Mouse (Mus musculus): ENCODE measurements around the gene Anks1.
"Not testable (repeated sequence)": the region's sequence is repeated elsewhere in the genome, so short reads cannot be mapped to it uniquely, and the experiment has no call there.

Gene Anks1

DNA sequence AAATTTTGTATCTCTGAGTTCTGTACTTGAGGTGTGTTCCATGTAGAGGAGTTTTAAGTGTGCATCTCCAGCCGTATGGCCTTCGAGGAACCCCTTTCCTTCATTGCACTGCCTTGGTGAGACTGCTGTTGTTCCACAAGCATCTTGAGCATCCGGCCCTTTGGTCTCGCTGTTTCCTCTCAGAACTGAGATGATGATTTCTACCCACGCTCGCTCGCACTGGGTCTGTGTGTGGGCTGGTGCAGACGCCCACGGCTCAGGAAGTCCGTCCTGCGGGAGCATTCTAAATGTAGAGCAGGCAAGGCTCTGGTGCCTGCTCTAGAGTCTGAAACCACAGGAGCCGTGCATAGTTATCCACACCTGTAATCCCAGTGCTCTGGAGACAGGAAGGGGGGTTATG is 88.1 kb downstream of the Anks1 start:
- no peak for DNase-seq (ENCODE audit: low spot score)

DNA sequence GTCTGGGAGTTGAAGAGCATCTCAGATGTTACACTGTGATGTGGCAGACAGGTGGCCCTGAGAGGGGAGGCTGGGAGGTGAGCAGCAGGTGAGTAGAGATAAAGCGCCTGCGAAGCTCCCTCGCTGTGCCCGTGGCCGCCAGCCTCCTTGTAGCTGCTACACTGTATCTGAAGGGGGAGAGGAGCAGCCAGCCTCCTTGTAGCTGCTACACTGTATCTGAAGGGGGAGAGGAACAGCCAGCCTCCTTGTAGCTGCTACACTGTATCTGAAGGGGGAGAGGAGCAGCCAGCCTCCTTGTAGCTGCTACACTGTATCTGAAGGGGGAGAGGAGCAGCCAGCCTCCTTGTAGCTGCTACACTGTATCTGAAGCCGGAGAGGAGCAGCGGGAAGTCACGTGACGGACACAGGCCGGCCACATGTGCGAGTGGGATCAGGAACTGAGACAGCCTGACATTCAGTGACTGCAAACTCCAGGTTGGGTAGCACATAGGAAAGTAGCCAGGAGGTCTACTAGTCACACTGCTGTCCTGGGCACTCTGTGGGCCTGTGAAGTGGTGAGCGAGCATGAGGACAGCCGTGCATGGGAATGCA is 90.7 kb downstream of the Anks1 start:
- DNase-seq (ENCODE audit: low spot score): not testable (repeated sequence)

DNA sequence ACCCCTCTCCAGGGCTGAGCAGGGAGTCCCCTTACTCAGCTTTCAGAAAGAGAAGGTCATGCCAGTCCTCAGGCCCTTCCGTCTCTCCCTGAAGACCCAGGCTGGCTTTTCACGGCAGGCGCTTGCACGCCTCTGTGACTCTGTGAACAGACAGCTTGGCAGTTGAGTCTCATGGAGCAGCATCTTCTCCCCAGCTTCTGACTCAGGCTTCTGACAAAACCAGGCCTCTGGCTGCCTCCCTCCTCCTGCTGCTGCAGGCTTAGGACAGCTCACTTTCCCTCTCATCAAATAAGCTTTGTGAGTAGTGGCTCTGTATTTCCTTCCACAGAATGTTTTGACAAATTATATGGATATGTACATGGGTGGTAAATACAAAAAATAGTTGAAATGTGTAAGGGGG is 91.3 kb downstream of the Anks1 start:
- no peak for DNase-seq (ENCODE audit: low spot score)

DNA sequence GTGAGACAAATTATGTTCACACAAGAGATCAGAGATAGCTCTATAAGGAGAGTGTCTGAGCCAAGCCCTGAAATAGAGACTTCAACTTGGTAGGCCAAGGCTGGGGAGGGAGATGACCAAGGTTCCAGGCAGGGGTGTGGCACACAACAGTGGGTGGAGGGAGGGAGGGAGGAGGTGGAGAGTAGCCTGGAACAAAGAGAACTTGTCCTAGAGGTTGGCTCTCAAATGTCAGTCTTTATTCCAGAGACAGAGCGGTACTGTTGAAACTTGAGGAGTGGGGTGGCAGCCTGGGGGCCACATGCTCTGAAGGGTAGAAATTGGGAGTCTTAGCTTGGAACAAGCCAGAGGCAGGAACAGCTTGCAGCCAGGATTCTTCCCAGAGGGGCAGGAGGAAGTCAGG is 91.7 kb downstream of the Anks1 start:
- no peak for DNase-seq (ENCODE audit: low spot score)

DNA sequence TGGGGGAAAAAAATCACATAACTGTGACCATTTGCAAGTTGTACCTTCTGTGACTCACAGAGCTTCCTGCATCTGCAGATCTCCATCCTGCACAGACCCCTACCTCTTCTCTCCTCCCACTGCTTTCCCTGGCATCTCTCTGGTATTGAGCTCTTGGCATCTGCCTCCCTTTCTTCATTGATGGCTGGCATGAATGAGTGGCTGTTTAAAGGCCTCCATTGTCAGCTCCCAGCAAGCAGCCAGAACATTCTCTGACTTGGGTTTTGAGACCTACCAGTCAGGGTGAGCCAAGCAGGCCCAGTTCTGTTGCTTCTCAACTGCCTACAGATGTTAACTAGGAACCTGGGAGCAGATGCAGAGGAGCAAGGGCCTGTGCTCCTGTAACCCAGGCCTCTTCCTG is 96.3 kb downstream of the Anks1 start:
- DNase-seq (ENCODE audit: low spot score): no peak

DNA sequence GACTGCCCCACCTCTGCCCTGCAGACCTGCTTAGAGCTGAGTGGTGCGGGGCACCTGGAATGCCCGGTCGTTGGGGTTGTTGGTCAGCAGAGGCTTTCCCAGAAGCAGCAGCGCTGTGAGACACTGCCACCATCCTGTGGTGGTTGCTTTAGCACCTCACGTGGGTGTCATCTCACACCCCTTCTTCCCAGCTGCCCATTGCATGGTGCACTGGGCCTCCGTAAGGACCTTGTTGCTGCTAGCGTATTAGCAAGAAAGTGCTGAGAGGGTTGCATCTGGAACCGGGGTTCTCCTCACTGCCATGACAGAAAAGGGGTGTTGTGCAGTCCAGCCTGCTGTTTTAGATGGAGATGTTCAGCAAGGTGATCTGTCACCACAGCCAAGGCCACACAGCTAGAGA is 97.1 kb downstream of the Anks1 start:
- no peak for DNase-seq (ENCODE audit: low spot score)

DNA sequence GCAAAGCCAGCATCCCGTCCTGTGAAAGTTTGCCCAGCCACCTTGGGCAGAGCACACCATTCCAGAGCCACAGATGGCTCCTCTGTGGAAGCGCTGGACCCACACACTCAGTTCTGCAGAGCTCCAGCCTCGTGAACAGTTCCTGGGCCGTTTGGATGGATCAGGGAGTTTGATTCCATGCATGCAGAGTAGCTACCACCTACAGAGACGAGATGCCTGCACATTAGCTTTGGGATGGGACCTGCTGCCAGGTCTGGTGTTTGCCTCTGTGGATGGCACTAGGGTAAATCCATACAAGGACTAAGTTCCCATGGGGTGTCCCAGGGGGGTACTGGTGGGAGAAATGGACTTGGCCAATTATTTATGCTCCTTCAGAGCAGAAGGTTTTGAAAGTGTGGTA is 97.5 kb downstream of the Anks1 start:
- no peak for DNase-seq (ENCODE audit: low spot score)

DNA sequence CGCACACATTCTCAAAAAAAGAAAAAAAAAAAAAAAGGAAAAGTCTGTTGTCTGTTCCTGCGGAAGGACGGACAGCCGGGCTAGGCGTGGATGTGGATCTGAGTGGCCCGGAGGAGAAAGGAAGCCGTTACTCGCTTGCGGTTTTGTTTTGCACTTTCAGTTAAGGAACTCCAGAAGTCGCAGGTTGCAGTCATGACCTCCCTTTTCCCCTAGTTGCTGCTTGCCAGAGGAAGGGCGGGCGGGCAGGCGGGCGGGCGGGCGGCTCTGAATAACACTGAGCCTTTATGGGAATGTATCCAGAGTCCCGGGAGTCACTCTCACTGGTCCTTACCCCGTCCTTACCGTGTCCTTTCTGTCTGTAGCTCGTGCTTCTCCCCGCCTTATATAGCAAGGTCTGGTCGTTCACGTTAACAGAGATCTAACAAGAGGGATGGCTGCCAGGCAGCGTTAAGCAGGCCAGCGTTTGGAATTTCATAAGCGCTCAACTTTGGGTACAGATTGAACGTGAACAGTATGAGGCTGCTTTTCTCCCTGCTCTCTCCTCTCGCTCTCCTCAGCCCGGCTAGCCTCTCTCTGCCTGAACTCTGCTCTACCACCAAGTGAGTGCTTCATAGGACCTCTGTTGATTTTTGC is 98.2 kb downstream of the Anks1 start:
- DNase-seq (ENCODE audit: low spot score): no peak

DNA sequence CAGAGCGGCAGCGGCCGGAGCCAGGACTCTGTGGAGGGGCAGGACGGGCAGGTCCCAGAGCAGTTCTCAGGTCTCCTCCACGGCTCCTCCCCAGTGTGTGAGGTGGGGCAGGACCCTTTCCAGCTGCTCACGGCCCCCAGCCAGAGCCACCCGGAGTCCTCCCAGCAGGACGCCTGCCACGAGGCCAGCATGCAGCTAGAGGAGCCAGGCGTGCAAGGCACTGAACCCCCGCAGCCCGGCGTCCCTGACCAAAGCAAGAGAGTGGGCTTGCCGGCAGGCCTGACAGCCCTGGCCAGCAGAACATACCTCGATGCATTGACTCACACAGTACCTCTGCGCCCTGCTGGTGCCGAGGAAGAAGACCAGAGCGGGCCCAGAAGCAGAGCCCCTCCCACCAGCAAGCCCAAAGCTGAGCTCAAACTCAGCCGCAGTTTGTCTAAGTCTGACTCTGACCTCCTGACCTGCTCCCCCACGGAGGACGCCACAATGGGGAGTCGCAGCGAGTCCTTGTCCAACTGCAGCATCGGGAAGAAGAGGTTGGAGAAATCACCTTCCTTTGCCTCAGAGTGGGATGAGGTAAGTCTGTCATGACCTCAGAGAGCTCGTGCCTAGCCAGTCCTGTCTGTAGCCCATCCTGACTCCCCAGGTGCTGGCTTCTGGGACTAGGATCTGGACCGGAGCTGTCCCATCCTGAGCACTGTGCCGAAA is 98.9 kb downstream of the Anks1 start:
- DNase-seq (ENCODE audit: low spot score): no peak

DNA sequence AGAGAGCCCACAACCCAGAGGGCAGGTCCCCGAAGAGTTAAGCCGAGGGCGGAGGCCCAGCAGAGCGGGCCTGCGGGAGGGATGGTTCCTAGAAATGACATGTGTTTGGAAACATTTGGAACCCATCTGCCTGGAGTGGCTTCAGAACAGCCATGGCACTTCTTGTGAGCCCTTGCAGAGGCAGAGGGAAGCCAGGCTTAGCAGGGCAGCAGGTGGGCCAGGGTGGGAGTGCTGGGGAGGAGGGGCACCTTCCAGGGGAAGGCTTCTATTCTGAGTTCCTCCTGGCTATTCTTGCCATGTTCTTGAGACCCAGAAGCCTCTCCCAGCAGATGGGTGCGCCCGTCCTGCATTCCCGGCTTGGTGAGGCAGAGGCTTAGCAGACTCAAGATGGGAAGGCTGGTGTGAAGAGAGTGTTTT is 99.5 kb downstream of the Anks1 start:
- no peak for DNase-seq (ENCODE audit: low spot score)

DNA sequence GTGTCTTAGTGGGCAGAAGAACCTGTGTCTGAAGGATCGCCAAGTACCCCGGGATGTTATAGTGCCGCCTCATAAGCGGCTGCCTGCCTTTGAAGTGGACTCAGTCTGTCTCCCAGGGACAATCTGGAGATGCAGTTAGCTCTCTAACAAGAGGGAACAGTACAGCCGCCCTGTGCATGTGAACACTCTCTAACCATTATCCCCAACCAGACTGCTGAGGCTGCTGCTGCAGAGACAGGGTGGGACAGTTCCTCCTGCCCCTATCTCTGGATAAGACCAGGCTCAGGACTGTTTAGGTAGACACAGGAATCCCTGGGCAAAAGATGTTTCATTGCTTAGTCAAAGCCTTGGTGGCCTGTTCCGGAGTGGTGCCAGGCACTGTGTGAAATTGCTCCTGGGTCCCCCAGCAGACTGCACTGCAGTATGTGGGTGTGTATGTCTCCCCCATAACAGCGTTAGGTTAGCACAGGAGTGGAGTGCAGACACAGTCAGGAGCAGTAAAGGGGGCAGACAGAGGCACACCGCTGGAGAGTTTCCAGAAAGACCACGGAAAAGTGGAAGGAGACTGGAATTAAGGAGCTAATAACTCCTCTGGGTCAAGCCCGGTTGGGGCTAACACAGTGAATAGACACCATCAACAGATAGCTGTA is 100.1 kb downstream of the Anks1 start:
- DNase-seq (ENCODE audit: low spot score): no peak

DNA sequence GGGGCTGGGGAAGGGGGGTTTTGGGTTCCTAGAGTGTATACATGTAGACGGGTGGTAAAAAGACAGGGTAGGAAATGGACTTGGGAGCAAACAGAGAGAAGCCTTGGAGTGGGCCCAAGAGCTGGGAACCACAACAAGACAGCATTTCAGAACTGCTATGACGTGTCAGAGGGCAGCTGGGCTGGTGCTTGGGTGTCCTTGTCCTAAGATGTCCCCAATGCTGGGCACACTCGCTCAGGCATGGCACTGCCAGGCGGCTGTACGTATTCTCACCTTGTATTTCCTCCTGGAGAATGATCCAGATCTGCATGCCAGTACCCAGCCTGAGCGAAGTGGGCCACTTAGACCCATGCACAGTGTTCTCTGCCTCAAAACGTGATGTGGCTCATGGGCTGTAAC is 100.6 kb downstream of the Anks1 start:
- no peak for DNase-seq (ENCODE audit: low spot score)

DNA sequence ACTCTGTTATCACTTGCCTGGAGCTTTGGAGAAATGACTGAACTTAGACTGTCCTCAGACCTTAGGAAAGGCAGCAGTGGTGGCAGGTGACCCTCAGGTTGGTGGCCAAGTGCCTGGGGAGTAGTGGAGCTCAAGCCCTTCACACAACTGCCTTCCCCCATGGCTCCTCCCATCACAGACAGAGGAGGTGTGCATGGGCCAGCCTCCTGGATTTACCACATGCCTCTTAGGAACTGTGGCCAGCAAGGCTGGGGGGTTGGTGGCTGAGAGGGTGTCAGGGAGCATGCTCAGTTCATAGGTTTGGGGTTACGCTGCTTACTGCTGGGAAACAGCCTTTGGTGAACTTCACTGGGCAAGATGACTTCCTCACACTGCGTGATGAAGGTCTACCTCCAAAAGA is 101.8 kb downstream of the Anks1 start:
- no peak for DNase-seq (ENCODE audit: low spot score)

DNA sequence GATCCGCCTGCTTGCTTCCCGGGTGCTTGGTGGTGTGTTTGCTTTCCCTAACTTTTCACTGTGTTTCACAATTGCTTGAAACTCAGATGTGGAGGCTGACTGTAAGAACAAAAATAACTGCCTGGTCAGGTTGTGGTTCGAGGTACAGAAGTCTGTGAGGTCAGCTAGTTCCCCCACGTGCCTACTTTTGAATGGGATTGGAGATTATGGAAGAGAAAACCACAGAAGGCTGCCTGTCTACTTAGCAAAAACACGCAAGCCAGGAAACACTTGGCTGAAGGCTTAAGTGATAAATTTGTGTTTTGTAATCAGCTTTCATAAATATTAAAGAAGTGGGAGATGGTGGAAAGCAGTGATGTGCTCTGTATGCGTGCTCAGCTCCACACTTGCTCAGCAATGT is 103.7 kb downstream of the Anks1 start:
- DNase-seq (ENCODE audit: low spot score): no peak

DNA sequence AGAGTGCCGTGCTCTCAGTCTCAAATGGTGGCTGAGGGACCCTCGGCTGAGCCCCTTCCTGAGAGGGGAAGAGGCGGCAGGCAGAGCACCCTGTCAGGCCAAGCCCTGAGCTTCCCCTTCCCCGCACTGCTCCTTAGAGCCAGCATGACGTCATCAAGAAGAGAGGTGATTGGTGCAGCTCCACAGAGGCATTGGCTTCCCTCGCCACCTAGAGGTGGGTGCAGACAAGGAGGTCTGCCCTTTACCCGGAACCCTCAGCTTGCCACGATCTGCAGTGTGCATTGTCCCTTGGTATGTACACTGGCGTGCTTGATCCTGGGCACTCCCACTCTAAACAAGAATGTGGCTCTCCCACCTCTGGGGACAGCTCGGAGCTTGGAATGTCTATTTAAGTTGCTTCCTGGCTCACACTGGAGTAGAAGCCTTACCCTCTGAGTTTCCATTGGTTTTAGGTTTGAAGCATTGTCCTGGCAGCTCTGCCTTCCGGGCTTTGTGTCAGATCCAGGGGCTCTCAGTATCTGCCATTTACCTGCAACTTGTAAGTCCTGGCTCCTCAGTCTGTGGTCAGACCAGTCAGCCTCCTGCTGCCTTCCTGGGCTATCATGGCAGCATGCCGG is 104.3 kb downstream of the Anks1 start:
- DNase-seq (ENCODE audit: low spot score): peak; percentile 91

DNA sequence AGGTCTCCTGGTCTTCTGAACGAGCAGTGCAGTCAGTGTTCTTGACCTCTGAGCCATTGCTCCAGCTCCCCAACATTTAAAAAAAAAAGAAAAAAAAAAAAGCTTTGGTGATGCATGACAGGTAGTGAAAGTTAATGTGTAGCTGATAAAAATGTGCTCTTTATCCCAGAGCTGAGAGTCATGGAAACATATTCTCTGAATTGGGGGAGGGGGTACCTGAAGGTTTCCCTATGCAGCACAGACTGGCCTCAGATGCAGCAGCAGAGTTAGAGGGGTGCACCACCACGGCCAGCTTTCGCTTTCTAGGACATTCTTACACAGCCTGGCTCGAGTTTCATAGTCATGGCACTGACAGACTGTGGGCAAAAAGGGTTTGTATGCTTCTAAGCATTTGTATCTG is 105.3 kb downstream of the Anks1 start:
- no peak for DNase-seq (ENCODE audit: low spot score)

DNA sequence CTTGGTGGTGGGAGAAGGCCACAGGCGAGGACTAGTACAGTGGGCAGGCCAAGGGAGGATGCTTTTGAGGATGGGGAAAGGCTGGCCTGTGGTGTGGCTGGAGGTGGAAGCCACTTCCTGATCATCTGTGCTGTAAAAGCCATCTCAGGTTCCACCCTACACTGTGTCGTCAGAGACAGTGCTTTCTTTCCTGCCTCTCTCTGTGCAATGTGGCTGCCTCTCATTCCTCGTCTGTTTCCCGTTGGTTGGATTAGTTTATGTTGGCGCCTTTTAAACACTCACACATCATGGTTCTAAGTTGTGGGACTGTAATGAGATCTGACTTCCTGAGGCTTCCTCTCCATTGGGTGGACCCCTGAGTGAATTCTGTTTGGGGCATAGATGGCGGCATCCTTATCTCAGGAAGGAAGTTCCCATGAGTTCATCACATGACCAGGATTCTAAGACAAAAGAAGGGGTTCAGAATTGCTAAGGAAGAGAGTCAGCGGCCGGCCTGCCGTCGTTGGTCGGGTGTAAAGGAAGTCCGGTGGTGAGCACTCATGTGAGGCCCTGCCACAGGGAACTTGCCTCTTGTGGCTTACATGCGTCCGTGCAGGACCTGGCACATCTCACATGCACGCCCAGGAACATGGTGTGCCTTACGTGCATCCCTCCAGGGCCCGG is 106.1 kb downstream of the Anks1 start:
- DNase-seq (ENCODE audit: low spot score): no peak

DNA sequence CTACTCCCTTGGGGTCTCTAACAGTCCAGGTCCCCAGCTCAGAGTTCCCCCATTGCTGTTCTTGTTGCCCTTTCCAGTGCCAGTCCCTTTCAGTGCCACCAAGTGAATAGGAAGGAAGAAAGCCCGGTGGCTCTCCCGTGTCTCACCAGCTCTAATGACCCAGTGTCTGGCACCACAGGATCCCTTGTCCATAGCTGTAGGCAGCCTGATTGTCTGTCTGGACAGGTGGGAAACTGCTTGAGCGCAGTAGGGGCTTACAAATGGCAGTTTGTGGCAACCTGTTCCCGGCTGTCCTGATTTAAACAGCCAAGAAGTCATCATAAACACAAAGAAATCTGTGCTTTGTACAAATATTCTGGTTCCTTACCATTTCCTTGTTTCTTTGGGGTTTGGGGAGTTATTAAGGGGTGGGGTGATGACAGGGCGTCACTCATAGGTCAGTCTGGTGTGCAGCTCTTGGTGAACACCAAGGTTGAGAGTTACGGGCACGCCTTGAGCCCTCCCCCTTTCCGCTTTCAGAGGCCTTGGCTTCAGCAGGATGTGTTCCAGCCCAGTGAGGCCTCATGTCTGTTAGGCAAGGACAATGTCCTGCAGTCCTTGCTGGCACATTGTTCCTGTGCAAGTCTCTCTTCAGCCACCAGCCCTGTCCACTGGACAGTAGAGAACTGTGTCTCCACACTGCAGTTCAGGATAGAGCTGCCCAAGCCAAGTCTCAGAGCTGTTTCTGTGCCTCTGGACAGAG is 107.1 kb downstream of the Anks1 start:
- no peak for DNase-seq (ENCODE audit: low spot score)

DNA sequence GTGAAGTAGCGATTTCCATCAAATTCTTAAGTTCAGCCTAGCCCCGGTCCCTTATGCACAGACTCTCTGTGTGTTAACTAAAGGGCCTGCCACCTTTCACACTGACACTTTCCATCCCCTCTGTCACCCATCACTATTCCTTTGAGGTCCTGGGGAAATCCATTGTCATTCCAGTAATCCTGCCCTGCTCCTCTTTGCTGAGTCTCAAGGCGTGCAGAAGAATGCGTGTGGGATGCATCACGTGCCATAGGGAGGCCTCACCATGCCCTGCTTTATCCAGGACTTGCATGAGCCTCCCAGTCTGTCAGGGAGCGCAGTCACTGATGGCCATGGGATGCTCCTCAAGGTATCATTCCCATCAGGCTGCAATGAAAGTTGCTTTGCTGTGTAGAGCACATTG is 109.2 kb downstream of the Anks1 start:
- no peak for DNase-seq (ENCODE audit: low spot score)

DNA sequence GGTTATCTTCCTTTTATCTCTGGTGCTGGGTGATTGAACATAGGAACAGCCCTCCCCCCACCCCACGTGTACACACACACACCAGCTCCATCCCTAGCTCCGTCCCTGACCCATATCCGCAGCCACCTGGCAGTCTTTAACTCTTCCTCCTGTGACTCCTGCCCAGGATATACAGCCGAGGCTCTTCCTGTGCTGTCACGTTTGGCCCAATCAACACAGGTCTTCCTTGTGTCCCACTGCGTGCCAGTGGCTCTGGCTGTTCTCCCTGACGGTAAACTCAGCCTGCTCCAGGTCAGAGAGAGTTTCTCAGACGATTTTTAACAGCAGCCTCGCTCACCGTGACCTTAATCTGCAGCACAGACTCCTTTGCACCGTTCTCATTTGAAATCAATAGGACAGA is 109.7 kb downstream of the Anks1 start:
- no peak for DNase-seq (ENCODE audit: low spot score)
